In genomic region chr8:120399212-120399934, GRCm38 (mm10) we compare ENCODE assay signal across 10 mouse cellular contexts.
DNase-seq lines count a peak whose midpoint lies in the region; ATAC-seq lines count a peak whose summit lies in the region.
"Had no signal": no experiment of that assay in that cellular context is flagged by ENCODE, and none has a peak within 500 bp of the region (broad histone marks: within the 10 kb centered on the region; RNA-seq: fewer than 3 reads in every experiment).

No protein-coding gene starts in this region.

- no peak for DNase-seq in kidney, postnatal 25 days
- DNase-seq in thymus, adult 18-20 months, result peak; percentile 39 to 52
- no peak for DNase-seq in testis, postnatal 14 days (ENCODE audit: low spot score)
- DNase-seq in adrenal gland, adult 18-20 months (ENCODE audit: low spot score in 2 of 2), result no peak
- no peak for DNase-seq in right cerebral cortex, postnatal 36 days (ENCODE audit: low spot score in 2 of 2)

- H3K4me1 ChIP-seq in kidney, embryonic 15.5 days, result peaks cover 23% of the 10 kb centered on the region
- H3K4me1 ChIP-seq in embryonic facial prominence, embryonic 15.5 days, result peaks cover 40% of the 10 kb centered on the region
- peaks cover 8% of the 10 kb centered on the region for H3K4me1 ChIP-seq in intestine, embryonic 16.5 days (ENCODE audit: control insufficient read depth, insufficient read depth, low read length)

- no peak overlapping the region for H3K4me3 ChIP-seq in kidney, embryonic 15.5 days (replicated peaks)
- H3K4me3 ChIP-seq in embryonic facial prominence, embryonic 15.5 days (replicated peaks), result no peak overlapping the region
- 0 out of 2 replicates have a peak overlapping the region, but pooled peaks have one; percentile 14 for H3K4me3 ChIP-seq in intestine, embryonic 16.5 days (ENCODE audit: low read length)

- peak; percentile 27; the same call in 1 of the 2 replicates for ATAC-seq in kidney, embryonic 15.5 days (replicated peaks; ENCODE audit: low FRiP score)
- ATAC-seq in embryonic facial prominence, embryonic 15.5 days (ENCODE audit: insufficient number of reproducible peaks, low FRiP score, low TSS enrichment, low read depth), result peak; percentile 49; the same call in 1 of the 2 replicates
- ATAC-seq in intestine, embryonic 16.5 days, result peak; percentile 26; the same call in 1 of the 2 replicates

- 57% methylated on average over 33 of the region's 33 CpGs for WGBS in kidney, embryonic 15.5 days
- 36% methylated on average over 33 of the region's 33 CpGs for WGBS in embryonic facial prominence, embryonic 15.5 days
- WGBS in intestine, embryonic 16.5 days, result 29% methylated on average over 33 of the region's 33 CpGs

- H3K9ac ChIP-seq in kidney, embryonic 15.5 days, result no peak overlapping the region
- no peak overlapping the region; the same call in 1 of the 2 replicates for H3K9ac ChIP-seq in embryonic facial prominence, embryonic 15.5 days
- peak overlapping the region; percentile 54; the same call in 1 of the 2 replicates for H3K9ac ChIP-seq in intestine, embryonic 16.5 days (ENCODE audit: low read depth, low read length)

- 0 out of 2 replicates have a peak, but pooled peaks cover 4% of the 10 kb centered on the region for H3K27me3 ChIP-seq in kidney, embryonic 15.5 days
- no peaks in the 10 kb centered on the region for H3K27me3 ChIP-seq in embryonic facial prominence, embryonic 15.5 days
- no peaks in the 10 kb centered on the region for H3K27me3 ChIP-seq in intestine, embryonic 16.5 days (replicated peaks; ENCODE audit: control insufficient read depth, insufficient read depth, low read length)

- H3K27ac ChIP-seq in kidney, embryonic 15.5 days, result no peak overlapping the region
- H3K27ac ChIP-seq in embryonic facial prominence, embryonic 15.5 days (replicated peaks), result no peak overlapping the region
- H3K27ac ChIP-seq in intestine, embryonic 16.5 days (ENCODE audit: low read length), result no peak overlapping the region
- H3K27ac ChIP-seq: kidney, postnatal 0 days had no signal

- no peaks in the 10 kb centered on the region for H3K36me3 ChIP-seq in kidney, embryonic 15.5 days
- H3K36me3 ChIP-seq in embryonic facial prominence, embryonic 15.5 days, result no peaks in the 10 kb centered on the region
- no peaks in the 10 kb centered on the region for H3K36me3 ChIP-seq in intestine, embryonic 16.5 days (ENCODE audit: control insufficient read depth, insufficient read depth, low read length)

- no peak overlapping the region for H3K4me2 ChIP-seq in kidney, embryonic 15.5 days
- H3K4me2 ChIP-seq in embryonic facial prominence, embryonic 15.5 days (replicated peaks), result peak overlapping the region; percentile 39
- peak overlapping the region; percentile 48 for H3K4me2 ChIP-seq in intestine, embryonic 16.5 days (ENCODE audit: low read depth, low read length)
- H3K4me2 ChIP-seq: heart, embryonic 11.5 days had no signal

- no peaks in the 10 kb centered on the region; the same call in 1 of the 2 replicates for H3K9me3 ChIP-seq in kidney, embryonic 15.5 days (replicated peaks)
- no peaks in the 10 kb centered on the region for H3K9me3 ChIP-seq in embryonic facial prominence, embryonic 15.5 days (replicated peaks)
- H3K9me3 ChIP-seq in intestine, embryonic 16.5 days (ENCODE audit: control insufficient read depth, low read length), result peaks cover 5% of the 10 kb centered on the region; the same call in 1 of the 2 replicates

Comparison
In these comparisons a context has a peak if more than half of its experiments do, and no peak if none do; other contexts are left out.
1. DNase-seq: peak in thymus, adult 18-20 months (2 of 2); none in kidney, postnatal 25 days (0 of 2), testis, postnatal 14 days (single experiment), adrenal gland, adult 18-20 months (0 of 2) and right cerebral cortex, postnatal 36 days (0 of 2).
2. Peak in every context shown above with its lines, with median percentiles within 50 percentile points of each other: ATAC-seq.